Mouse (Mus musculus): ENCODE results near the gene Smok3c. TPM values are rescaled to one million over a fixed set of nuclear protein-coding genes. Genes with fewer than 3 reads are reported as not detected.
"Not testable (repeated sequence)": the region's sequence is repeated elsewhere in the genome, so short reads cannot be mapped to it uniquely, and the experiment has no call there.

The Smok3c gene
- total and polyA plus RNA-seq, 3 experiments, result not detected

GRCm38 (mm10) chr5:138016530-138016929 is 36.5 kb upstream of the Smok3c start:
- Histone ChIP-seq H3K4me3 (replicated peaks in 1 of 3; ENCODE audit: low read depth in 2 of 3, low read length in 2 of 3, poor library complexity in 1 of 3) (no peak overlapping the region), H3K36me3 (replicated peaks in 1 of 2; ENCODE audit: control insufficient read depth in 1 of 2, insufficient read depth in 1 of 2, low read length in 1 of 2) (no peaks in the 10 kb centered on the region), H3K4me2 (ENCODE audit: insufficient read depth, low read depth, poor library complexity, severe bottlenecking) (no peak overlapping the region), H3K9ac (ENCODE audit: insufficient read depth, low read depth) (no peak overlapping the region), H3K9me3 (replicated peaks; ENCODE audit: low read length) (no peaks in the 10 kb centered on the region), H3K4me1 (ENCODE audit: control insufficient read depth in 1 of 2, insufficient read depth in 2 of 2) (no peaks in the 10 kb centered on the region; a peak in 1 of 4 replicates), H3K79me2 (replicated peaks; ENCODE audit: control insufficient read depth, extremely low read depth, insufficient read depth, poor library complexity, severe bottlenecking) (no peaks in the 10 kb centered on the region), H3K27ac (ENCODE audit: insufficient read depth, low read depth) (no peak overlapping the region), H3K27me3 (replicated peaks) (no peaks in the 10 kb centered on the region)
- TF ChIP-seq ZC3H11A (IDR thresholded peaks at IDR 0.05; ENCODE audit: low read depth, low read length), result no peak
- no peak for TF ChIP-seq CHD2 (IDR thresholded peaks at IDR 0.05; ENCODE audit: low read length)
- no peak for TF ChIP-seq USF2 (conservative IDR thresholded peaks at IDR 0.05; ENCODE audit: low read depth, low read length)
- no peak for TF ChIP-seq ZKSCAN1 (IDR thresholded peaks at IDR 0.05; ENCODE audit: borderline replicate concordance, low read depth, low read length)
- TF ChIP-seq ZMIZ1 (IDR thresholded peaks at IDR 0.05; ENCODE audit: low read depth, low read length), result no peak
- no peak for TF ChIP-seq MAZ (IDR thresholded peaks at IDR 0.05; ENCODE audit: low read depth, low read length)
- TF ChIP-seq USF1 (IDR thresholded peaks at IDR 0.05; ENCODE audit: low read depth, low read length), result no peak
- TF ChIP-seq RAD21 (IDR thresholded peaks at IDR 0.05; ENCODE audit: low read depth, low read length), result no peak
- TF ChIP-seq EP300 (IDR thresholded peaks at IDR 0.05; ENCODE audit: low read length), result no peak
- no peak for TF ChIP-seq BHLHE40 (IDR thresholded peaks at IDR 0.05; ENCODE audit: low read depth, low read length)
- TF ChIP-seq UBTF (IDR thresholded peaks at IDR 0.05; ENCODE audit: low read depth, low read length), result no peak
- no peak for TF ChIP-seq MYC (IDR thresholded peaks at IDR 0.05; ENCODE audit: low read depth, low read length)
- no peak for TF ChIP-seq ETS1 (conservative IDR thresholded peaks at IDR 0.05; ENCODE audit: low read depth, low read length)
- TF ChIP-seq SMC3 (IDR thresholded peaks at IDR 0.05; ENCODE audit: low read depth, low read length), result no peak
- dilution Hi-C loops (cut with MboI; ENCODE audit: extremely low pct_ligation_motif_present, extremely low pct_unique_long_range_greater_than_20kb, low sequenced_read_pairs), result no loop called here
- no peak for DNase-seq (ENCODE audit: extremely low read depth)
- in situ Hi-C loops (cut with MboI; ENCODE audit: low pct_ligation_motif_present, low pct_unique_long_range_greater_than_20kb, low sequenced_read_pairs), result no loop called here

GRCm38 (mm10) chr5:138016997-138017396 is 36.0 kb upstream of the Smok3c start:
- H3K9me3 ChIP-seq (replicated peaks; ENCODE audit: low read length), result no peaks in the 10 kb centered on the region
- no peak overlapping the region for H3K4me3 ChIP-seq (replicated peaks in 1 of 3; ENCODE audit: low read depth in 2 of 3, low read length in 2 of 3, poor library complexity in 1 of 3)
- H3K27me3 ChIP-seq (replicated peaks), result no peaks in the 10 kb centered on the region
- DNase-seq (ENCODE audit: extremely low read depth), result no peak
- TF ChIP-seq USF2 (conservative IDR thresholded peaks at IDR 0.05; ENCODE audit: low read depth, low read length) (no peak), MYC (IDR thresholded peaks at IDR 0.05; ENCODE audit: low read depth, low read length) (no peak), CHD2 (IDR thresholded peaks at IDR 0.05; ENCODE audit: low read length) (no peak), UBTF (IDR thresholded peaks at IDR 0.05; ENCODE audit: low read depth, low read length) (no peak), MAX (IDR thresholded peaks at IDR 0.05; ENCODE audit: low read length) (no peak), SMC3 (IDR thresholded peaks at IDR 0.05; ENCODE audit: low read depth, low read length) (no peak), POLR2A (IDR thresholded peaks at IDR 0.05; ENCODE audit: low read depth, low read length) (no peak), NELFE (IDR thresholded peaks at IDR 0.05; ENCODE audit: low read depth, low read length) (no peak), E2F4 (IDR thresholded peaks at IDR 0.05; ENCODE audit: insufficient replicate concordance, low read depth, low read length) (no peak), MAFK (IDR thresholded peaks at IDR 0.05; ENCODE audit: insufficient replicate concordance, low read length) (no peak), CHD1 (IDR thresholded peaks at IDR 0.05; ENCODE audit: low read depth, low read length) (no peak), MAZ (IDR thresholded peaks at IDR 0.05; ENCODE audit: low read depth, low read length) (no peak), RAD21 (IDR thresholded peaks at IDR 0.05; ENCODE audit: low read depth, low read length) (no peak), TBP (conservative IDR thresholded peaks at IDR 0.05; ENCODE audit: low read depth, low read length) (no peak), MEF2A (IDR thresholded peaks at IDR 0.05; ENCODE audit: borderline replicate concordance, low read depth, low read length) (no peak), ZNF384 (IDR thresholded peaks at IDR 0.05; ENCODE audit: low read depth, low read length) (no peak), ZMIZ1 (IDR thresholded peaks at IDR 0.05; ENCODE audit: low read depth, low read length) (no peak), IRF4 (IDR thresholded peaks at IDR 0.05; ENCODE audit: low read depth, low read length) (no peak)
- in situ Hi-C loops (cut with MboI; ENCODE audit: low pct_ligation_motif_present, low pct_unique_long_range_greater_than_20kb, low sequenced_read_pairs) (no loop called here), dilution Hi-C loops (cut with MboI; ENCODE audit: extremely low pct_ligation_motif_present, extremely low pct_unique_long_range_greater_than_20kb, low sequenced_read_pairs) (no loop called here)
- H3K4me1 ChIP-seq (ENCODE audit: control insufficient read depth in 1 of 2, insufficient read depth in 2 of 2), result no peaks in the 10 kb centered on the region; a peak in 1 of 4 replicates
- H3K36me3 ChIP-seq (replicated peaks in 1 of 2; ENCODE audit: control insufficient read depth in 1 of 2, insufficient read depth in 1 of 2, low read length in 1 of 2), result no peaks in the 10 kb centered on the region
- no peak overlapping the region for H3K27ac ChIP-seq (ENCODE audit: insufficient read depth, low read depth)
- H3K9ac ChIP-seq (ENCODE audit: insufficient read depth, low read depth), result no peak overlapping the region
- H3K79me2 ChIP-seq (replicated peaks; ENCODE audit: control insufficient read depth, extremely low read depth, insufficient read depth, poor library complexity, severe bottlenecking), result no peaks in the 10 kb centered on the region
- H3K4me2 ChIP-seq (ENCODE audit: insufficient read depth, low read depth, poor library complexity, severe bottlenecking), result no peak overlapping the region

GRCm38 (mm10) chr5:138019577-138019976 is 33.4 kb upstream of the Smok3c start:
- H3K4me2 ChIP-seq (ENCODE audit: insufficient read depth, low read depth, poor library complexity, severe bottlenecking); dilution Hi-C loops (cut with MboI; ENCODE audit: extremely low pct_ligation_motif_present, extremely low pct_unique_long_range_greater_than_20kb, low sequenced_read_pairs); in situ Hi-C loops (cut with MboI; ENCODE audit: low pct_ligation_motif_present, low pct_unique_long_range_greater_than_20kb, low sequenced_read_pairs): not testable (repeated sequence)

More at GRCm38 (mm10) chr5:138019577-138019976, 33.4 kb upstream of the Smok3c start:
- not testable (repeated sequence) for H3K79me2 ChIP-seq (replicated peaks; ENCODE audit: control insufficient read depth, extremely low read depth, insufficient read depth, poor library complexity, severe bottlenecking); H3K27ac ChIP-seq (ENCODE audit: insufficient read depth, low read depth); DNase-seq (ENCODE audit: extremely low read depth); H3K9ac ChIP-seq (ENCODE audit: insufficient read depth, low read depth); H3K4me1 ChIP-seq (ENCODE audit: control insufficient read depth in 1 of 2, insufficient read depth in 2 of 2); H3K4me3 ChIP-seq (replicated peaks in 1 of 3; ENCODE audit: low read depth in 2 of 3, low read length in 2 of 3, poor library complexity in 1 of 3); H3K36me3 ChIP-seq (replicated peaks in 1 of 2; ENCODE audit: control insufficient read depth in 1 of 2, insufficient read depth in 1 of 2, low read length in 1 of 2); H3K9me3 ChIP-seq (replicated peaks; ENCODE audit: low read length); H3K27me3 ChIP-seq (replicated peaks)
